Mouse (Mus musculus) layer of hippocampus, postnatal 14 days (tissue): ENCODE results near the gene Nptx2. TPM values are rescaled to one million over a fixed set of nuclear protein-coding genes. Genes with fewer than 3 reads are reported as not detected.

Source experiments
- DNase-seq, 2 experiments: peaks; one replicate each; pipeline ENCODE4 v3.0.0; 2021 to 2022; ENCODE audit warnings: low spot score in 2 of 2, mixed read lengths in 1 of 2
- long read RNA-seq, 2 experiments: library from polyadenylated mRNA; stranded (forward); transcript quantifications; one replicate each; pipeline ENCODE4 v2.0.0; 2021
- total RNA-seq, 2 experiments: library from RNA; stranded (reverse); gene quantifications; 2 replicates each; pipeline ENCODE4 v1.2.3; 2021

Nptx2 gene
- total RNA-seq: 10 to 100 TPM; 64.2 to 68.9 TPM
- long read RNA-seq, experiment 1, transcript Nptx2-201 (5 exons, 2,536 nt): major isoform, 44 of 52 reads
- long read RNA-seq, experiment 1, partial matches to known transcripts: 8 of 52 reads
- long read RNA-seq, experiment 1, other reads (novel, unspliced or antisense): 0 of 52 reads
- long read RNA-seq, experiment 2, transcript Nptx2-201 (5 exons, 2,536 nt): major isoform, 48 of 58 reads
- long read RNA-seq, experiment 2, partial matches to known transcripts: 9 of 58 reads
- long read RNA-seq, experiment 2, other reads (novel, unspliced or antisense): 1 of 58 reads

DNA sequence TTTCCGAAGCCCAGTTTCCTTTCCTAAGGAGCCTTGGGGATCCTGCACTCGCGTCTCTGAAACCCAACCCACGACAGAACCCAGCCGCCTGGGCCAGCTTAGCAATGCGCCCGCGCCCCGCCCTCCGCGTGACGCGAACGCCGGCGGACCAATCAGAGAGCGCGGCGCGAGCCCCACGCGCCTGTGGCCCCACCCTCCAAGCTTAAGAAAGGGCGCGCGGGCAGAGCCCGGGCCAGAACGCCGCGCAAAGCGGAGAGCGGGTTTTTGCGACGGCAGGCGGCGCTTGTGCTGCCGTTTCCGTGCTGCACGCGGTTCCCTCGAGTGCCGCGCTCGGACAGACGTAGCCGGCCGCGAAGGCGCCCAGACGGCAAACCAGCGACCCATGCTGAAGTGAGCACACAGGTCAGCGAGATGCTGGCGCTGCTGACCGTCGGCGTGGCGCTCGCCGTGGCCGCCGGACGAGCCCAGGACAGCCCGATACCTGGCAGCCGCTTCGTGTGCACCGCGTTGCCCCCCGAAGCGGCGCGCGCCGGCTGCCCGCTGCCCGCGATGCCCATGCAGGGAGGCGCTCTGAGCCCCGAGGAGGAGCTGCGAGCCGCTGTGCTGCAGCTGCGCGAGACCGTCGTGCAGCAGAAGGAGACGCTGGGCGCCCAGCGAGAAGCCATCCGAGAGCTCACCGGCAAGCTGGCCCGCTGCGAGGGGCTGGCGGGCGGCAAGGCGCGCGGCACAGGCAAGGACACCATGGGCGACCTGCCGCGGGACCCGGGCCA is at the start of gene Nptx2:
Gene Nptx2, plus strand, starts transcription at position 250 of the 770 bp plus-strand sequence.
- DNase-seq: peak; percentile 82 to 89

DNA sequence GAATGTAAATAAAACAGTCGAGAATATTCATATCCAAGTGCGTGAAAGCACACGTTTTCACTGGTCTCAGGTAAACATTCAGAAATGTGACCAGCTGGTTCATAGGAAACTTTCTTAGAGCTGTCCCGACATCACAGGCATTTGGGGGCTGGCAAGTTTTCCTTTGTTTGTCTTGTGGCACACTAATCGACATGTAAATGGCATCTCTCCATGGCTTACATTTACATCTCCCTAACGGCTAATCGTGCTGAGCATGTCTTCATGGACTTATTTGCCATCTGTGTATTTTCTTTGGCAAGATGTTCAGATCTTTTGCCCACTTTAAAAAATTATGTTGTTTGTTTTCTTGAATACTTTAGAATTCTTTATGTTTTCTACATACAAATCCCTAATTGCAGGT is 49.2 kb upstream of the Nptx2 start:
- no peak for DNase-seq

DNA sequence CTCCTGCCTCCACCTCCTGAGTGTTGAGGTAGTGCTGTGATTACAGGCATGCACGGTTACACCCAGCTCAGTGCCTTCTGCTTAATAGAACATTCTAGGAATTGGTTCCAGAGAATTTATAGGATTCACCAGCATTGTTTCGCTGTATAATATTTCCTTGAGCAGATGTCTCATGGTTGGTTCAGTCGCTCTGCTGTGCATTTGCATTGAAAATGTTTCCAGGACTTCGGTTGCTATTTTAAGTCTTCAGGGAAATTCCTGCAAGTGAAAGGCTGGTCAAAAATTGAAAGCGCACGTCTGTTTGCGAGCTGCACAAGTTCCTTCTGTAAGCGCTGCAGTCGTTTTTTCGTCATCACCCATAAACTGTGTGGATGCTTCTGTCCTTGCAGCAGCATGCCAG is 41.5 kb upstream of the Nptx2 start:
- peak in 1 of 2 experiments; percentile 17 for DNase-seq

DNA sequence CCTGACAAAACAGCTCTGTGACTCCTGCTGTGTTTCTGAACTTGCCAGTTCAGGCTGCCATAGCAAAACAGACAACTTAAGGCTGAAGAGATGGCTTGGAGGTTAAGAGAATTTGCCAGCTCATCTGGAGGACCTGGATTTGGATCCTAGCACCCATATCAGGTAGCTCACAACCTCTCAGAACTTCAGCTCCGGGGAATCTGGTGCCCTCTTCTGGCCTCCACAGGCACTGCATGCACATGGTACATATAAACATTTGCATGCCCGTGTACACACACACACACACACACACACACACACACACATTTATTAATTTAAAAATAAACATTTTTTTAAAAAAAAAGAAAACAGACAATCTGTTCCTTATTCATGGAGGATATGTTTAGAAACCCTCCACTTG is 40.0 kb upstream of the Nptx2 start:
- no peak for DNase-seq

DNA sequence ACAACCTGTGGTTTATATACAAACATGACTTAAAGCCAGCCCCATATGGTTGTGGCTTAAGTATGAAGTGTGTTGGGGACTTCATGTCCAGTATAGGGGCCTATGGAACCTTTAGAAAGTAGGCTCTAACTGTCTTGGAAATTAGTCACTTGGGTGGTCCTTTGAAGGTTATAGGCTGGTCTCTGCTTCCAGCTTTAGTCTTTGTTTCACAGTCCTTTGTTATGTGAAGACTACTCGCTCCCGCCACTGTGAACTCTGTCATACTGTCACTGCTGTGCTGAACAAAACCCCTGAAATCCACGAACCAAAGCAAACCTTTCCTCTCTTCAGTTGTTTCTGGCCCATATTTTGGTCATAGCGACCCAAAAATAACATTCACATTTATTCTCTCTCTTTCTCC is 39.5 kb upstream of the Nptx2 start:
- DNase-seq: no peak

DNA sequence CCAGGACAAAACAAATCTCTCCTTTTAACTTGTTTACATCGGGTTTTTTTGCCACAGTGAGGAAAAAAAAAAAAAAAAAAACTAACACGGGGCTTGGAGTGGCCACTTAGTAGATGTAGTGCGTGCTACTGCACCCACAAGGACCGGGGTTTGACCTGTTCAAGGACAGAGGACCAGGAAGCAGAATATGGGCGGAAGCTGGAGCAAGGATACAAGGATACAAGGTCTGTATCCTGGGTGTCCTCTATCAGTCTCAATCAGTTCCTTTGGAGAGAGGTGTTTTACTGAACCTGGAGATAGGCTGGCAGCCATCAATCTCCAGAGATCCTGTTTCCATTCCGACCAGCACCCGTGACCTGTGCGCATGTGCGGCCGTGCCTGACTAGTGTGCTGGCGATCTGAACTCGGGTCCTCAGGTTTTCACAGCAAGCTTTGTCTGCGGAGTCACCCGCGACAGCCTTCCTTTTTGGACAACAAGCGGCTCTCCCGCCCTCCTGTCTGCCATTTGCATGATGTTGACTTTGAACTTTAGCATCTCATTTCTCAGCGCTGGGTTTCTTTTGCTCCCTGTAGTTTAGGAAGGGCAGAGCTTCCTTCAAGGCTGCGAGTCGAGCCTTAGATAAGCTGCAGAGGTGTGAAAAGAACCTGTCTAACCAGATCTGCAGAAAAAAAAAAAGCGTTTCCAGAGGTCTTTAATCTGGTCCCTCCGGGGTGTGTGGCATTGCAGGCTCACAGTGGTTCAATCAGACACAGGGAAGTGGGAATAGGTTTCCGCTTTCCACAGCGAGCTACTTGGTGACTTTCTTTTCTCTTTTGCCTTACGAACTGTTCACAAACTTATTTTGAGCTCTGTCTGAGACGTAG is 38.8 kb upstream of the Nptx2 start:
- DNase-seq: no peak

DNA sequence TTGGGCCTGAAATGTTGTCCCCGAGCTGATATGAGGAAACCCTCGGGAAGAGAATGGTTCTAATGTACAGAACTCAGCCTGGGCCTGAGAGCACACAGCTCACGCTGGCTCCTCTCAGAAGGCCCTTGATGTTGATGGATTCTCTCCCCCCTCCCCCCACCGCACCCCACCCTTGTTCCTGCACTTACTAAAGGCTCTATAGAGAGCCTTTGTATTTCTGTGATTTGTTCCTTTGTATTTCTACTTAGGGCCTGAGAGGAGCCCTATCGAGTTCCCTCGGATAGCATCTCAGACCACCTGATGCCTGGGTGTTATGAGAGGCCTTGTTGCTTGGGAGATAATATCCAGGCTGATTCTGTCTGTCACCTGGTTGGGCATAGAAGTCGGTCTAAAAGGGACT is 36.3 kb upstream of the Nptx2 start:
- DNase-seq: no peak

DNA sequence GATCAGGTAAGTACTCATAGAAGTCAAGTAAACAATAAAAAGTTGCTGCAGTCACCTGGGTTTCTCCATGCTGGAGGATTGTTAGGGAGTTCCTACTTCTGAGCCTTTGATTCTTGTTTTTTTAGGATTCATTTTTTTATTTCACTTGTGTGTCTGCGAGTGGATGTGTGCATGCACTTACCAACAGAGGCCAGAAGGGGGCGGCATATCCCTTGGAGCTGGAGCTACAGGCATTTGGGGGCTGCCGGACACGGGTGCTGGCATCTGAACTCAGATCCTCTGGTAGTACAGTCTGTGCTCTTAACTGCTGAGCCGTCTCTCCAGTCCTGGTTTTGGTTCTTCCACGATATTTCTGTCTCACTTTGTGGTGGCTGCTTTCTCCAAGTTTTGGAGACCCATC is 31.0 kb upstream of the Nptx2 start:
- no peak for DNase-seq

DNA sequence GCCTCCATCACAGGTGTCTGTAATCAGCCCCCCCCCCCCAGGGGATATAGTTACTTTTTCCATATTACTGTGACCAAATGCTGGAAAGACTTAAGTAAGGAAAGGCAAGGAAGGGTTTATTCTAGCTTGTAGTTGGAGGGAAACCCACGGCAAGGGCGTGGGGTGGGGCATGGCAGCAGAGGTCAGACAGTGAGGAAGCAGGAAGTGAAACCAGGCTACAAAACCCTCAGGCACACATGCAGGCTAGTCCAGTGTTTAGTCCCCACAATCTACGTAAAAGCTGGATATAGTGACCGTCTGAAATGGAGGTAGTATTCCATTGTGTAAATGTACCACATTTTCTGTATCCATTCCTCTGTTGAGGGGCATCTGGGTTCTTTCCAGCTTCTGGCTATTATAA is 30.5 kb upstream of the Nptx2 start:
- DNase-seq: no peak

DNA sequence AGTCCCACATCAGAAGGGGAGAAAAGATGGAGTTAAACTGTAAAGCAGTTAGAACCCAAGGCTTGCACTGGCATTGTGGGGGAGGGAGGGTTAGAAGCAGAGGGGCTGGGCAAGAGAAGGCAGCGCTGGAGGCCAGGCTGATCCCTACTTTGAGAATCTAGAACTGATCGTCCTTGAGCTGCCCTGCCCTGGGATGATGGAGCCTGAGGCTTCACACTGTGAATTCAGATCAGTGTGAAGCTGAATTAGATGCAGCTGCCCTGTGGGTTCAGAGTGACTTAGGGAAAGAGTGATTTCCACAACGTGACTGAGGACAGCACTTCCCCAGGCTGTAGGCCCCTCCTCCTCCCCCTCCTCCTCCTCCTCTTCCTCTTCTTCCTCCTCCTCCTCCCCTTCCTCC is 25.6 kb upstream of the Nptx2 start:
- no peak for DNase-seq

DNA sequence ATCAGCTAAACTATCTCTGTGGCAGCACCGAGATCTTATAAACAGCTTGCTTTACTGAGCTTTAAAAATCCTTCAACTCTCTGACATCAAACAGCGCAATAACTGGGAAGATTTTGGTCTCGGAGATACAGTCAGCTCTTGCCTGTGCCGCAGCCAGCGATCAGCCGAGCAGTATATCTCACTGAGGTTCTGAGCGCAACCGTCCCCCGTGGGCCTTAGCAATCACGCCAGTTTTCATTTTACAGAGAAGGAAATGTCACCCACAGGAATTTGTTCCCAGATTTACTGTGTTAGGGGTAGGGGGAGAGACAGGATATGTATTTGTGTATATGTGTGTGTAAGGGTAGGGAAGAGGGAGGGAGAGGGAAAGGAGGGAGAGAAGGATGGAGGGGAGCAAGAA is 20.9 kb upstream of the Nptx2 start:
- no peak for DNase-seq

DNA sequence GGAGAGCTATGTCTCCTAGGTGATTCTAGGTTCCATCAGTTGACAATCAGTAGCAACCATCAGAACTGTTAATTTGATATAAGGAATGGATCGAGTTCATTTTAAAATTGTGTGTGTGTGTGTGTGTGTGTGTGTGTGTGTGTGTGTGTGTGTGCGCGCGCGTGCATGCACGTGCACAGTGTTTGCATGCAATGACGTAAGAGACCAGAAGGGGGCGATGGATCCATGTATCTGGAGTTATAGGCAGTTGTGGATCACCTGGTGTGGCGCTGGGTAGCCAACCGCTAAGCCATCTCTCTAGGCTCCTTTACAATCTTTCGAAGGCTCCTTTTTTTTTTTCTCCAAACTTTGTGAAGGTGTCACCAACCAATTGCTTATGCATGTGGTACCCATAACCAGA is 16.6 kb upstream of the Nptx2 start:
- DNase-seq: no peak

DNA sequence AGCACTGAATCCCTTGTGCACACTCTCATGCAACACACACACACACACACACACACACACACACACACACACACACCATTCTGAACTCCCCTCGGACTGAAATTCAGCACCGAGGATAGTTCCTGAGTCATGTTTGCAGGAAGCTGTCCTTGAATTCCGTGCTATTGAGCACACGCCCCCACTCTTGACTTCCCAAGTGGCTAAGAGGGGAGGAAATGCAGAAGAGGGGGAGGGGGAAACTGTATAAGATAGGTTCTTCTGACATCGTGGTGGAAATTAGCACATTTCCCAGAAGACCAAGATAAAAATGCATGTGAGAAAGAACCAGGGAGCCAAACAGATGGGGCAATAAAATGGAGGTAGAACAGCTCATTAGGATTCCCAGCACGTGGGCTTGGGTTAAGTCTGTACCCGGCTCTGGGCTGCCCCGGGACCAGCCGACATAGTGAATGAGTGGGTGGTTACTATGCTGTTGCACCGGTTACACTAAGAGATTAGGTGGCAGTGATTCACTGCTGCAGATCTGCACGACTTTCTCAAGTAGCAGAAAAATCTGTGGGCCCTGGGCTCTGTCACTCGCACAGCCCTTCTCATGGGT is 2.9 kb upstream of the Nptx2 start:
- DNase-seq: no peak

DNA sequence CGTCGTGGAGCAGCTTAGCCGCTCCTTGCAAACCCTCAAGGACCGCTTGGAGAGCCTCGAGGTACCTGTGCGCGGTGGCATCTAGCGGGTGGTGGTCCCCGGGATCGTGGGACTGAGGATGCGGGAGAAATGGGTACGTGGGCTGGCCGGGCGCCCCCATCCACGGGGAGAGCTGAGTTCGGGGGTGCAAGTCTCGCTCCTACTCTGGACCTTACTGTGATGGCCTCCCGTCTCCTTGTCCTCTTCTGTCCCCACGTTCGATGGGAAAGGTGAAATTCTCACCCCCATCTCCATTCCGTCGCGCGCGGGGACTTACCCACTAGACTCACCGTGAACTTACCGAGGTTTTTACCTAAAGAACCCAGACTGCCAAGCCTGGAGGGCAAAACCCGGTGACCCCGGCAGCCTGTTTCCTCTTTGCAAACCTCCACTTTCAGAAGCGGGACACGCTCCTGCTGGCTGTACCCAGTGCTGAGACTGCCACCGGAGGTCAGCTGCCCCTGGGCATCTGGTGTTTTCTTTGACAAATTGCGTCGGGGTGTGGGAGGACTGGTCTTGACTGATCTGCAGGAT is 807 bp downstream of the Nptx2 start:
- no peak for DNase-seq

DNA sequence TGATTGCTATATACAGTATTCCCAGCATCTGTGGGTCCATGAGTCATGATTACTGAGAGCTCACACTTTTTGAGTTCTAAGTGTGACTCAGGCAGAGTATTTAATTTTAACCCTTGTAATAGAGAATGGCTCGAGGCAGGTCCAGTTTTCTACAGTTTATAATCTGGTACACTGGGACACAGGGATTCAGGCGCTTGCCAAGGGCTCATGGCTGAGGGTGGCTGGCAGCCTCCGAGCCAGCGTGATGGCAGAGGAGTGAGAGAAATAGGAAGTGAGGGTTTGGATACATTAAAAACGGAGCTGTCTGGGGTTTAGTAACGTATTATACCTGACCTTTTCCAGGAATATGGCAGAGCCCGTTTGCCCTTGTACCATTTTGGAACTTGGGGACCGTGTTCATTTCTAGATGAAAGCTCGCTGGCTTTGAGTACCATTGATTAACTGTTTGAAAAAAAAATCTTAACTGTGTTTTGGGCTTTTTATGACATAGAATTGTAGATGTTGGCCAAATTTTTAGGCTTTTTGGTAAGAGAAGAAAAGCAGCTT is 1.7 kb downstream of the Nptx2 start:
- no peak for DNase-seq

DNA sequence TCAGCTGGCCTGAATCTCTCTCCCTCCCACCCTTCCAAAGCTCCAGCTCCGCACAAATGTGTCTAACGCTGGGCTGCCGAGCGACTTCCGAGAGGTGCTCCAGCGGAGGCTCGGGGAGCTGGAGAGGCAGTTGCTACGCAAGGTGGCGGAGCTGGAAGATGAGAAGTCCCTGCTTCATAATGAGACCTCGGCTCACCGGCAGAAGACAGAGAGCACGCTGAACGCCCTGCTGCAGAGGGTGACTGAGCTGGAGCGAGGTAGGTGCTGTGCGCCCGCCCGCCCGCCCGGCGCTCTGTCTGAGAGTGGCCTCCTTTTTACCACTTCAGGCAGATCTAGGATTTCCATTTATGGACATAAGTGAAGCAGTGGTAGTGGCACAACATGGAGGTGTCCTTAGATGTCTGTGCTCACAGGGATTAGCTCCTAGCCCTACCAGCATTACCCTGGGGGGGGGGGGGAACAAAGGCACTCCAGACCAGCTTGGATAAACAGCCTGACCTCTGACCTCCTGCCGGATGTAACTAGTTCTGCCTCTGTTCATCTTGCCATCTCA is 2.5 kb downstream of the Nptx2 start:
- DNase-seq: no peak

DNA sequence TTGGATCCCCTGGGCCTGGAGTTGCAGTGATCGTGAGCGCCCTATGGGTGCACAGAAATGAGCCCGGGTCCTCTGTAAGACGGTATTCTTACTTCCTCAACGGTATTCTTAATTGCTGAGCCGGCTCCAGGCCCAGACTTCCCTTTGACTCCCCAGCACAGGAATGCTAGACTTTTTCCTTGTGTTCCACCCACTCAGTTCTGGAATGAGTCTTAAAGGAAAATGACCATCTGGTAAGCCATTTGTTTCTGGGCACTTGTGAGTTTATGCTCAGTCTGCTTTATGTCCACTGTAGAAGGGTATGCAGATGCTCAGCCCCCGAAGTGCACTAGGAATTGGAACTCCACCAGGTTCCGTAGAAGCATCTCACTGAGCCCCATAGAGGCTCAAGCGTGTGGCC is 4.3 kb downstream of the Nptx2 start:
- DNase-seq: no peak

DNA sequence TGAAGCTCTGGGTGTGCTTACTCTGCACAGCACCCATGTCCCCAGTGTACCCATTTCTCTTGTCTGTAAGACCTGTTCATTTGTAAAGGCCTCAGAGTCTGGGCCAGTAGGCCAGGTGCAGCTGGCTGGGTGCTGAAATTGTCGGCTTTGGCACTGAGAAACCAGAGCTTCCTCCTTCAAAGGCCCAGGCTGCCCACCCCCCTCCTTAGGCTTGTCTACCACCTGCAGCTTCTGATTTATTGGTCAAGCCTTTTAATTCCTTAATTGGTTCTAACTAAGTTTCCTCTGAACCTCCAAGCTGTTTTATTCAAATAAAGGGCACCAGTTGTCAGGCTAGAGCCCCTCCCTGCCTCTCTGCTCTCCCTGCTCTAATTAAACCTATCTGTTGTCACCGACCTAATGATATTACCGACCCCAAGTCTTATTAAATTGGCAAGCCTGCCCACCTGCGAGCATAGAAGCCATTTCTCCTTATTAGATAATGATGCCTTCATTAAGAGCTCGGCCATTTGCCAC is 5.0 kb downstream of the Nptx2 start:
- no peak for DNase-seq

DNA sequence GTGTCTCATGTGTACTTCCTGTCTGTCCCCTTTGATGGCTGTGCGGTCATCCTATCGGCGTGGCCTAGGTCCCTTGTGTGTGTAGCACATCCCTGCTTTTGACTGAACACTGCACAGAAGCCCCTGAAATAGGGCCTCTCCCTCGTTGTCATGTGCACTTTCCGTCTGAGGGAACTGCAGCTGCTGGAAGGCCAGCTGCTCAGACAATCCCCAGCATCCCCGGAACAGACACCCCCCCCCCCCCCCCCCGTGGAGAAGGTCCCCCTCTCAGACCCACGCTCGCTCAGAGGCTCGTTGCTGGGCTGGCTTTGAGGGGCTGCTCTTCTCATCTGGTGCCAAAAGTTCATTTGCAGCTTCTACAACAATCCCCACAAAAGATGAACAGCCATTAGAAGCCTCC is 11.0 kb downstream of the Nptx2 start:
- DNase-seq: no peak

DNA sequence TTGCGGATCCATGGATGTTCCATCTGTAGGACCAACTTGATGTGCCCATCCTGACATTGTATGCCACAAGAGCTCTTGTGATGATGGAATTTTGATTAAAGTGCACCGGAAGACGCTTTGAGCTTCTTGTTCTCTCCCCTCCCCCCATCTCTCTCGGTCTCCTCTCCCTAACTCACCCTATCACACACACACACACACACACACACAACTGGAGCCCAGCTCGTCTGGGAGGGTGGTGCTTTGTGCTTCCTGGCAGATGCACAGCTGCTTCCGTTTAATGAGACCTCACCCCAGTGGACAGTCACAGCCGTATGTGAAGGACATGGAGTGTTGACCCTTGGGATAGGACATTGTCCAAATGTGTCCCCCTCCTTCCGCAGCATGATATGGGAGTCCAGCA is 11.7 kb downstream of the Nptx2 start:
- DNase-seq: no peak
